ENCODE assay signal across 15 mouse cellular contexts in the genomic region with DNA sequence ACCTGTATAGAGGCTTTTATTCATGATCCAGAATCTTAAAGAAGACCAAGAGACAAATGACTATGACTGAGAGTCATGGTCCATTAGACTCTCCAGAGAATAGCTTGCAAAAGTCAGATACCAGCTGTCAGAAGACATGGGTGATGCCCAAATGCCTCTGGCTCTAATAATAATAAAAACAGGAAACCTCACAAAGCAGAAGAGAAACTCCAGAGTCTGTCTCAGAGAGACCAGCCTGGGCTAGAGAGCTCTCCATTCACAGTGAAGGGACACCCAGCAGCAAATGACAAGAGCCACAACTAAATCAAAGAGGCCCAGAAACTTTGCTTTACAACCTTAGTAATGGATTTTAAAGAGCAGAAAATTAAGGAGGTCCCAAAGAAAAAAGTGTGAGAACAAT.
"Had no signal": no experiment of that assay in that cellular context is flagged by ENCODE, and none has a peak within 500 bp of the region (broad histone marks: within the 10 kb centered on the region; RNA-seq: fewer than 3 reads in every experiment).

No protein-coding gene starts in this region.

- ATAC-seq: intestine, embryonic 16.5 days; liver, postnatal 0 days; lung, postnatal 0 days; midbrain, embryonic 15.5 days had no signal

- DNase-seq: kidney, adult 18-20 months; kidney, adult 9 months; kidney, postnatal 36 days; layer of hippocampus, postnatal 36 days; left cerebral cortex, postnatal 4 days; liver, postnatal 0 days; lung, embryonic 14.5 days; right cerebral cortex, adult 18-20 months; right cerebral cortex, postnatal 14 days; right cerebral cortex, postnatal 4 days; thymus, adult 2 months; thymus, postnatal 25 days had no signal
